Mouse (Mus musculus) forebrain, embryonic 16.5 days (tissue): Measurements from ENCODE around the gene Cacna1c. TPM values are rescaled to one million over a fixed set of nuclear protein-coding genes. Genes with fewer than 3 reads are reported as not detected.

Experiments
- ATAC-seq: fragments of 200-750 bp; cut with Nextera tagmentation; 2 replicates; pipeline ENCODE4 v1.8.0; 2017; ENCODE audit warnings: mild to moderate bottlenecking, moderate library complexity
- H3K27ac ChIP-seq: fragments of 300-500 bp; sonication (generic); 2 replicates; pipeline ENCODE4 v1.5.1; 2014; ENCODE audit warnings: low read length, control low read depth
- H3K27me3 ChIP-seq: fragments of 300-500 bp; sonication (generic); replicated peaks from 2 replicates; pipeline ENCODE4 v1.6.1; 2014; ENCODE audit warnings: low read length; ENCODE audit not compliant: control insufficient read depth, insufficient read depth
- H3K36me3 ChIP-seq: fragments of 300-500 bp; sonication (generic); 2 replicates; pipeline ENCODE4 v1.6.1; 2014; ENCODE audit not compliant: control insufficient read depth, insufficient read depth
- H3K4me1 ChIP-seq: fragments of 300-500 bp; sonication (generic); replicated peaks from 2 replicates; pipeline ENCODE4 v1.6.1; 2014; ENCODE audit warnings: low read length; ENCODE audit not compliant: control insufficient read depth, insufficient read depth
- H3K4me2 ChIP-seq: fragments of 300-500 bp; sonication (generic); 2 replicates; pipeline ENCODE4 v1.6.1; 2014; ENCODE audit warnings: mild to moderate bottlenecking, low read length, control low read depth
- H3K4me3 ChIP-seq: fragments of 300-500 bp; sonication (generic); replicated peaks from 2 replicates; pipeline ENCODE4 v1.5.1; 2014; ENCODE audit warnings: mild to moderate bottlenecking, low read length, control low read depth
- H3K9ac ChIP-seq: fragments of 300-500 bp; sonication (generic); replicated peaks from 2 replicates; pipeline ENCODE4 v1.6.1; 2014; ENCODE audit warnings: low read depth, low read length, control low read depth
- H3K9me3 ChIP-seq: fragments of 300-500 bp; sonication (generic); 2 replicates; pipeline ENCODE4 v1.6.1; 2016; ENCODE audit warnings: low read length; ENCODE audit not compliant: control insufficient read depth
- WGBS: fragments of 180-500 bp; shearing (Covaris S2); extraction: QIAGEN DNeasy Blood & Tissue Kit; methylation state at CpG from one replicate; pipeline ENCODE4 v1.1.7; 2014; 5-methylcytosine and 5-hydroxymethylcytosine counted together
- polyA plus RNA-seq: library from polyadenylated mRNA; unstranded; fragments of >200 nt; fragmentation: Nextera tagmentation; extraction: Ambion mirVana; gene quantifications from 2 replicates; pipeline ENCODE4 v1.2.1, GENCODE M21; 2015

The Cacna1c gene
- polyA plus RNA-seq, 1 experiment from 2014 or later, result 9.8 TPM

- no peaks in the 10 kb centered on the region for H3K27me3 ChIP-seq
- H3K4me2 ChIP-seq, result no peak overlapping the region
- H3K27ac ChIP-seq, result no peak overlapping the region
- H3K4me3 ChIP-seq, result no peak overlapping the region
- H3K4me1 ChIP-seq, result peaks cover 19% of the 10 kb centered on the region
- ATAC-seq, result no peak
- H3K9me3 ChIP-seq, result no peaks in the 10 kb centered on the region
- WGBS, result 61% methylated on average over 8 of the region's 8 CpGs
- H3K9ac ChIP-seq, result no peak overlapping the region
- no peaks in the 10 kb centered on the region for H3K36me3 ChIP-seq
Measured at GRCm38 (mm10) chr6:118834046-118834445, 362.2 kb downstream of the Cacna1c start.

GRCm38 (mm10) chr6:118833049-118833448, 363.2 kb downstream of the Cacna1c start:
- Histone ChIP-seq H3K9me3 (no peaks in the 10 kb centered on the region), H3K36me3 (no peaks in the 10 kb centered on the region), H3K27me3 (no peaks in the 10 kb centered on the region), H3K4me1 (peaks cover 15% of the 10 kb centered on the region), H3K27ac (no peak overlapping the region), H3K4me3 (no peak overlapping the region), H3K9ac (no peak overlapping the region), H3K4me2 (no peak overlapping the region)
- 84% methylated on average over 7 of the region's 7 CpGs for WGBS
- no peak for ATAC-seq

GRCm38 (mm10) chr6:118832616-118833015, 363.6 kb downstream of the Cacna1c start:
- Histone ChIP-seq H3K4me3 (no peak overlapping the region), H3K27ac (no peak overlapping the region), H3K4me1 (peaks cover 19% of the 10 kb centered on the region), H3K9ac (no peak overlapping the region), H3K36me3 (no peaks in the 10 kb centered on the region), H3K9me3 (no peaks in the 10 kb centered on the region), H3K4me2 (no peak overlapping the region), H3K27me3 (no peaks in the 10 kb centered on the region)
- no peak for ATAC-seq
- 94% methylated on average over 2 of the region's 2 CpGs for WGBS

GRCm38 (mm10) chr6:118830851-118831250, 365.4 kb downstream of the Cacna1c start:
- 80% methylated on average over 5 of the region's 5 CpGs for WGBS
- H3K9ac ChIP-seq, result no peak overlapping the region
- H3K36me3 ChIP-seq, result no peaks in the 10 kb centered on the region
- H3K27ac ChIP-seq, result no peak overlapping the region
- H3K27me3 ChIP-seq, result no peaks in the 10 kb centered on the region
- H3K9me3 ChIP-seq, result no peaks in the 10 kb centered on the region
- peaks cover 20% of the 10 kb centered on the region for H3K4me1 ChIP-seq
- H3K4me3 ChIP-seq, result no peak overlapping the region
- no peak overlapping the region for H3K4me2 ChIP-seq
- ATAC-seq, result no peak

- H3K27ac ChIP-seq, result no peak overlapping the region
Measured at GRCm38 (mm10) chr6:118828187-118828586, 368.0 kb downstream of the Cacna1c start.

GRCm38 (mm10) chr6:118827560-118827959, 368.7 kb downstream of the Cacna1c start:
- Histone ChIP-seq H3K36me3 (no peaks in the 10 kb centered on the region), H3K9ac (0 out of 2 replicates have a peak overlapping the region, but pooled peaks have one; percentile 4), H3K9me3 (no peaks in the 10 kb centered on the region), H3K27me3 (no peaks in the 10 kb centered on the region), H3K4me3 (no peak overlapping the region), H3K27ac (peak overlapping the region; percentile 65), H3K4me1 (peaks cover 17% of the 10 kb centered on the region), H3K4me2 (no peak overlapping the region)
- 18% methylated on average over 8 of the region's 8 CpGs for WGBS
- peak; percentile 71 for ATAC-seq

More at GRCm38 (mm10) chr6:118828187-118828586, 368.0 kb downstream of the Cacna1c start:
- Histone ChIP-seq H3K4me1 (peaks cover 18% of the 10 kb centered on the region), H3K4me3 (no peak overlapping the region), H3K36me3 (no peaks in the 10 kb centered on the region), H3K27me3 (no peaks in the 10 kb centered on the region), H3K9ac (no peak overlapping the region), H3K4me2 (no peak overlapping the region), H3K9me3 (no peaks in the 10 kb centered on the region)
- no peak for ATAC-seq
- 87% methylated on average over 4 of the region's 4 CpGs for WGBS

- Histone ChIP-seq H3K27ac (no peak overlapping the region), H3K9me3 (no peaks in the 10 kb centered on the region), H3K4me2 (no peak overlapping the region), H3K9ac (no peak overlapping the region), H3K4me3 (no peak overlapping the region), H3K4me1 (peaks cover 17% of the 10 kb centered on the region), H3K36me3 (no peaks in the 10 kb centered on the region), H3K27me3 (no peaks in the 10 kb centered on the region)
- WGBS, result 61% methylated on average over 6 of the region's 6 CpGs
- no peak for ATAC-seq
Measured at GRCm38 (mm10) chr6:118825400-118825871, 370.8 kb downstream of the Cacna1c start.

- peaks cover 15% of the 10 kb centered on the region for H3K4me1 ChIP-seq
- no peak for ATAC-seq
- WGBS, result 80% methylated on average over 5 of the region's 5 CpGs
Measured at GRCm38 (mm10) chr6:118821536-118821935, 374.7 kb downstream of the Cacna1c start.

GRCm38 (mm10) chr6:118819657-118820056, 376.6 kb downstream of the Cacna1c start:
- WGBS, result 85% methylated on average over 7 of the region's 7 CpGs
- H3K27ac ChIP-seq, result no peak overlapping the region
- H3K27me3 ChIP-seq, result no peaks in the 10 kb centered on the region
- H3K4me3 ChIP-seq, result no peak overlapping the region
- H3K36me3 ChIP-seq, result no peaks in the 10 kb centered on the region
- H3K9ac ChIP-seq, result no peak overlapping the region
- no peak overlapping the region for H3K4me2 ChIP-seq
- peaks cover 6% of the 10 kb centered on the region; the same call in 1 of the 2 replicates for H3K4me1 ChIP-seq
- ATAC-seq, result no peak
- no peaks in the 10 kb centered on the region for H3K9me3 ChIP-seq

More at GRCm38 (mm10) chr6:118821536-118821935, 374.7 kb downstream of the Cacna1c start:
- Histone ChIP-seq H3K4me3 (no peak overlapping the region), H3K27me3 (no peaks in the 10 kb centered on the region), H3K9ac (no peak overlapping the region), H3K36me3 (no peaks in the 10 kb centered on the region), H3K4me2 (no peak overlapping the region), H3K27ac (no peak overlapping the region), H3K9me3 (no peaks in the 10 kb centered on the region)
